Mouse (Mus musculus): ENCODE measurements at regions not wholly inside any gene's neighbourhood (a gene's known extent, or its start where the extent isn't known, plus 50 kb on each side); places are given as distances from the start of the nearest gene placed in this dataset.
A peak's percentile ranks its signal among the peaks of the same experiment; 100 is the strongest.

GRCm38 (mm10) chr2:110426881-110427280 lies 63.9 kb upstream of the Fibin start:
- DNase-seq (ENCODE audit: low spot score in 2 of 2): no peak

- DNase-seq (ENCODE audit: low spot score in 2 of 2): no peak
Measured at GRCm38 (mm10) chr2:110452694-110453093, 89.7 kb upstream of the Fibin start.

GRCm38 (mm10) chr2:110472307-110472995 lies 109.5 kb upstream of the Fibin start:
- DNase-seq (ENCODE audit: low spot score in 2 of 2): no peak

- peak; percentile 17 to 78 for DNase-seq (ENCODE audit: low spot score in 2 of 2)
Measured at GRCm38 (mm10) chr2:110476591-110476990, 113.6 kb upstream of the Fibin start.

GRCm38 (mm10) chr2:110481327-110481726 lies 115.8 kb upstream of the Slc5a12 start:
- DNase-seq (ENCODE audit: low spot score in 2 of 2): no peak

GRCm38 (mm10) chr2:110486201-110486600 lies 110.9 kb upstream of the Slc5a12 start:
- no peak for DNase-seq (ENCODE audit: low spot score in 2 of 2)

- DNase-seq (ENCODE audit: low spot score in 2 of 2): no peak
Measured at GRCm38 (mm10) chr2:110486724-110487123, 110.4 kb upstream of the Slc5a12 start.

- no peak for DNase-seq (ENCODE audit: low spot score in 2 of 2)
Measured at GRCm38 (mm10) chr2:110487950-110488349, 109.1 kb upstream of the Slc5a12 start.

- no peak for DNase-seq (ENCODE audit: low spot score in 2 of 2)
Measured at GRCm38 (mm10) chr2:110501786-110502185, 95.3 kb upstream of the Slc5a12 start.

- DNase-seq (ENCODE audit: low spot score in 2 of 2): no peak
Measured at GRCm38 (mm10) chr2:110508162-110508748, 88.8 kb upstream of the Slc5a12 start.

GRCm38 (mm10) chr2:110523173-110523803 lies 73.8 kb upstream of the Slc5a12 start:
- DNase-seq (ENCODE audit: low spot score in 2 of 2): no peak

GRCm38 (mm10) chr2:110528191-110528590 lies 68.9 kb upstream of the Slc5a12 start:
- DNase-seq (ENCODE audit: low spot score in 2 of 2): no peak

GRCm38 (mm10) chr2:110540140-110540539 lies 57.0 kb upstream of the Slc5a12 start:
- DNase-seq (ENCODE audit: low spot score in 2 of 2): no peak

GRCm38 (mm10) chr2:110540570-110541357 lies 56.3 kb upstream of the Slc5a12 start:
- DNase-seq (ENCODE audit: low spot score in 2 of 2): no peak

- no peak for DNase-seq (ENCODE audit: low spot score in 2 of 2)
Measured at GRCm38 (mm10) chr2:110541358-110541737, 55.8 kb upstream of the Slc5a12 start.
